Mouse (Mus musculus) cerebellum, postnatal 10 days (tissue): ENCODE results near the gene Tmed2.
"Not testable (repeated sequence)": the region's sequence is repeated elsewhere in the genome, so short reads cannot be mapped to it uniquely, and the experiment has no call there.

ENCODE experiments used
- DNase-seq, 2 experiments: peaks; one replicate each; pipeline ENCODE4 v3.0.0; 2021; ENCODE audit warnings: mixed read lengths in 2 of 2

Tmed2 gene

GRCm38 (mm10) chr5:124529191-124529651, 11.3 kb upstream of the Tmed2 start:
- DNase-seq, result no peak

- DNase-seq, result no peak
Measured at GRCm38 (mm10) chr5:124529697-124530096, 10.8 kb upstream of the Tmed2 start.

- DNase-seq, result peak; percentile 91 to 95
Measured at GRCm38 (mm10) chr5:124530655-124531582, 9.6 kb upstream of the Tmed2 start, which contains the start of gene Rilpl1. Gene Rilpl1, minus strand, starts transcription at chr5:124531391.

- no peak for DNase-seq
Measured at GRCm38 (mm10) chr5:124531583-124531930, 8.9 kb upstream of the Tmed2 start.

GRCm38 (mm10) chr5:124532451-124532850, 8.0 kb upstream of the Tmed2 start:
- no peak for DNase-seq

GRCm38 (mm10) chr5:124535016-124535415, 5.5 kb upstream of the Tmed2 start:
- DNase-seq, result no peak

- DNase-seq, result peak; percentile 52 to 59
Measured at GRCm38 (mm10) chr5:124536776-124537175, 3.7 kb upstream of the Tmed2 start.

- DNase-seq, result peak; percentile 74 to 76
Measured at GRCm38 (mm10) chr5:124538813-124539792, 1.4 kb upstream of the Tmed2 start.

- no peak for DNase-seq
Measured at GRCm38 (mm10) chr5:124539905-124540304, 590 bp upstream of the Tmed2 start.

- peak; percentile 68 to 69 for DNase-seq
Measured at GRCm38 (mm10) chr5:124540905-124541601, 558 bp downstream of the Tmed2 start.

GRCm38 (mm10) chr5:124541602-124541973, 1.1 kb downstream of the Tmed2 start:
- no peak for DNase-seq

GRCm38 (mm10) chr5:124550737-124551136, 10.2 kb downstream of the Tmed2 start:
- DNase-seq, result not testable (repeated sequence)

GRCm38 (mm10) chr5:124551349-124552093, 11.0 kb downstream of the Tmed2 start:
- not testable (repeated sequence) for DNase-seq

- DNase-seq, result peak in 1 of 2 experiments; percentile 29
Measured at GRCm38 (mm10) chr5:124552094-124552472, 11.6 kb downstream of the Tmed2 start.

- peak; percentile 93 to 94 for DNase-seq
Measured at GRCm38 (mm10) chr5:124552558-124553307, 12.2 kb downstream of the Tmed2 start, which contains the start of gene Ddx55. Gene Ddx55, plus strand, starts transcription at chr5:124552864.

- no peak for DNase-seq
Measured at GRCm38 (mm10) chr5:124553607-124554006, 13.1 kb downstream of the Tmed2 start.

- peak; percentile 42 to 45 for DNase-seq
Measured at GRCm38 (mm10) chr5:124555145-124555544, 14.7 kb downstream of the Tmed2 start.

GRCm38 (mm10) chr5:124571068-124571467, 30.6 kb downstream of the Tmed2 start:
- DNase-seq, result peak; percentile 23 to 34

GRCm38 (mm10) chr5:124575467-124575866, 35.0 kb downstream of the Tmed2 start:
- DNase-seq, result no peak

GRCm38 (mm10) chr5:124578633-124579317, 38.3 kb downstream of the Tmed2 start, which contains the start of the genes Eif2b1 and Gtf2h3:
Gene Eif2b1, minus strand, starts transcription at chr5:124579131.
Gene Gtf2h3, plus strand, starts transcription at chr5:124579140.
- peak; percentile 98 for DNase-seq
